Mouse (Mus musculus) CH12.LX (cell line): Measurements from ENCODE around the gene Tmem50b.

Source experiments
- CTCF ChIP-seq, 2 experiments: IDR thresholded peaks in 1 of 2; conservative IDR thresholded peaks in 1 of 2; 2 replicates each; pipeline ENCODE4 v1.5.1; 2011 to 2012; ENCODE audit warnings: low read depth in 2 of 2, low read length in 2 of 2, improper control_type of control experiment in 1 of 2, inconsistent platforms in 1 of 2, mild to moderate bottlenecking in 1 of 2, moderate library complexity in 1 of 2
- E2F4 ChIP-seq: IDR thresholded peaks from 2 replicates; pipeline ENCODE4 v1.6.1; 2011; ENCODE audit warnings: low read depth, low read length, improper control_type of control experiment; ENCODE audit not compliant: insufficient replicate concordance
- ETS1 ChIP-seq: conservative IDR thresholded peaks from 2 replicates; pipeline ENCODE4 v1.6.1; 2012; ENCODE audit warnings: low read depth, mild to moderate bottlenecking, inconsistent platforms, low read length, improper control_type of control experiment, moderate library complexity
- JUND ChIP-seq: conservative IDR thresholded peaks from 2 replicates; pipeline ENCODE4 v1.6.1; 2011; ENCODE audit warnings: low read depth, low read length, improper control_type of control experiment
- MAFK ChIP-seq: IDR thresholded peaks from 2 replicates; pipeline ENCODE4 v1.6.1; 2011; ENCODE audit warnings: low read length, improper control_type of control experiment; ENCODE audit not compliant: insufficient replicate concordance
- MAX ChIP-seq: IDR thresholded peaks from 2 replicates; pipeline ENCODE4 v1.6.1; 2011; ENCODE audit warnings: low read length, improper control_type of control experiment
- MAZ ChIP-seq: IDR thresholded peaks from 2 replicates; pipeline ENCODE4 v1.6.1; 2012; ENCODE audit warnings: low read depth, mild to moderate bottlenecking, inconsistent platforms, low read length, improper control_type of control experiment, moderate library complexity
- POLR2A ChIP-seq: IDR thresholded peaks from 2 replicates; pipeline ENCODE4 v1.6.1; 2011; ENCODE audit warnings: low read depth, mild to moderate bottlenecking, improper control_type of control experiment, low read length
- RAD21 ChIP-seq: IDR thresholded peaks from 2 replicates; pipeline ENCODE4 v1.6.1; 2011; ENCODE audit warnings: low read depth, mild to moderate bottlenecking, low read length, improper control_type of control experiment, moderate library complexity
- ZC3H11A ChIP-seq: IDR thresholded peaks from 2 replicates; pipeline ENCODE4 v1.6.1; 2012; ENCODE audit warnings: low read depth, mild to moderate bottlenecking, inconsistent platforms, low read length, improper control_type of control experiment

DNA sequence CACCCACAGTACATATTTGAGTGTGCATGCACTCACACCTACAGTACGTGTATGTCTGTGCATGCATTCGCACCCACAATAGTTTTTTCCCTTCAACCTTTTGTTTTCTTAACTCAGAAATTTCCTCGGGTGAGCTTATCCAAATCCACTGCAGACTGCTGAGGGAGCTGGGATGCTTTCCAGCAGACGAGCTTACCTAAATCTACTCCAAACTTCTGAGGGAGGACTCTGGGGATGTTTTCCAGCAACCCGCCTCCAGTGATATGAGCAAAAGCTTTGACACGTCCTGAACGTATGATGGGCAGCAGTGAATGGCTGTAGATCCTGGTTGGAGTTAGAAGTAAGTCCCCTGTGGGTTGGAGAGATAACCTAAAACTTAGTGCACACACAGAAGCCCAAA lies 30.2 kb upstream of the Tmem50b start:
- TF ChIP-seq CTCF (conservative IDR thresholded peaks at IDR 0.05 in 1 of 2, IDR thresholded peaks at IDR 0.05 in 1 of 2; ENCODE audit: low read depth in 2 of 2, low read length in 2 of 2) (no peak), ZC3H11A (no peak), MAZ (no peak), RAD21 (no peak), MAX (no peak), E2F4 (no peak), JUND (no peak), POLR2A (no peak), MAFK (no peak), ETS1 (no peak)
